Mouse (Mus musculus) frontal cortex, postnatal 36 days (tissue): ENCODE data around the gene Tfrc.

ENCODE experiments used
- DNase-seq, 2 experiments: peaks; one replicate each; pipeline ENCODE4 v3.0.0; 2022; ENCODE audit warnings: low spot score in 2 of 2

The Tfrc gene

DNA sequence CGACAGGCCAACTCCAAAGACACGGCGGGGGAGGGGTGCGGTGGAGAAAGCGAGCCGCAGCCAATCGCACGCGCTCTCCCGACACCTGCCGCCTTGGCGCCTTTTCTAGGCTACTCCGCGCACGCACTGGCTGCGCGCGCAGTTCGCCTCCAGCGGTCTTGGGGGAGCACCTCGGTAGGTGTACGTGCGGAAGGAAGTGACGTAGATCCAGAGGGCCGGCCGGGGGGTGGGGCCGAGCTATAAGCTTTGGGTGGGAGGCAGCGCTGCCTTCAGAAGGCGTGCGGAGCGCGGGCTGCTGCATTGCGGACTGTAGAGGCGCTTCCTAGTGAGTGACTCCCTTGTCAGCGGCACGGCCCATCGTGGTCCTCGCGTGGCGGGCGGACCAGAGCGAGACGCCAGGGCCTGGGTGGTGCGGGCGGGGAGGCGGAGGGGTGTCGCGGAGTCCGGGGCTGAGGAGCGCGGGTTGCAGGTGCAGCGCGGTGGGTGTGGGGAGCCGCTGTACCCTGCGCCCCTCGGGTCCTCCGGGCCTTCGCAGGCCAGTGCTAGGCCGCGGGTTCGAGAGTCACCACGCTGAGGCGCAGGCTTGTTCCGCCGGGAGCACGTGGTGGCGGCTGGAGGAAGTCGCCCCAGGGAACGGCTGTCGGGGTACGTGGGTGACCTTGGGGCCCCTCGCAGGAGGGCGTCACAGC lies at the start of gene Tfrc:
Gene Tfrc (plus strand): TSS at position 209 of the 689 bp plus-strand sequence.
- peak; percentile 96 for DNase-seq

DNA sequence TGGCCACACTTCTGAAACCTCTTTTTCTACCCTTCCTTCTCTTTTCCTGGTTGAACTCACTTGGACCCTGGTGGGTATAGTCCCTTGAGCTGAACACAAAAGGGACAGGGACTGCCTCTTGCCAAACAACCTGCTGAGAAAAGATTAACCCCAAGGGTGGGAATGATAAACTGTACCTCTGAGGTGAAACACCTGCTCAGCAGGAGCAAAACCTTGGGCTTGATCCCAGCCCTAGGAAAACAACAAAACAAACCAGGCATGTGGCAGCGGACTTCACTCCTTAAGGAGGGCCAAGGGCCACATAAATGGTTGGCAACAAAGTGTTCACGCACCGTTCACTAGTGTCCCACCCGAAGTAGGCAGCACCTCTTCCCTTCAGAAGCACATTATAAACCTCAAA lies 49.2 kb upstream of the Tfrc start:
- no peak for DNase-seq

DNA sequence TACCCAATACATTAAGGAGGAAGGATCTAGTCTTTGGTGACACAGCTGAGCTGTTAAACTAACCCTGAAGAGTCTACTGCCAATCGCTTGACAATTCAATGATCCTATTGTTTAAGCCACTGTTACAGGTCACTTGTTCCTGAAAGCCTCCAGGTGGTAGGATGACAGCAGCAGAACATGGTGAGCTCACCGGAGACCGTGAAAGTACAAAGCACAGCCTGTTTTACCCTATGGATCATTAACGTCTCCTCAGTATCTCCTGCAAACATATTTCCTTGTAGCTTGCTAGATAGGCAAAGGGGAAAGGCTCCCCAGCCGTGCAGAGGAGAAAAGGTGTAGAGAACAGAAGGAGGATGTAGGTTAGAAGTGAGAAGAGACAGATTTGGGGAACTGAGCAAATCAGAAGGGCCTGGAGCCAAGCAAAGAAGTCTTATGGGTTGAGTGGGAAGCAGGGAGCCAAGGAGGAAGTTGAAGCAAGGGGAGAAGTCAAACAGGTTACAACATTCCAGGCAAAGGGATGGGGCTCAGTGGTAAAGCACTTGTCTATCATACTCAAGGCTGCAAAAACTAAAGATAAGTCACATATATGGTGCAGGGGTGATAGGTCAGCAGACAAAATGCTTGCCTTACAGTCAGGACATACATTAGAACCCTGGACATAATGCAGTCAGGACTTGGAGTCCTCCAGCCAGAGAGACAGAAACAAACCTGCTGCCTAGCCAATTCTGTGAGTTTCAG lies 45.5 kb upstream of the Tfrc start:
- no peak for DNase-seq

DNA sequence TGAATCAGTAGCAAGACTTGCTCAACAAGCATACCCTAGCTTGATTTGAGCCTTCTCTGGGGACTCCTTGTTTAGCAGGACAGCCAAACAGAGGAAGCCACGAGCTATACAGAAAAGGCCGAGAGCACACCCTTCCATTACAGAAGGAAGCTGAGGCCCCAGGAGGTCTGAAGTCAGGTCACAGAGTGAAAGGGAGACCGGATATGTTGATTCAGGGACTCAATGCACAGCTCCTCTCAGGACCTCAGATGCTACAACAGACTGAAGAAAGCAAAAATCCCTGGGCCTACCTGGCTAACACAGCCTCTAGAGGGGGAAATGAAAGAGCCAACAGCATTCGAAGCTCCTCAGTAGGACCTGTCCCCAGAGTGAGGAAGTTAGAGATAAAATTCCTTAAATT lies 41.4 kb upstream of the Tfrc start:
- DNase-seq, result no peak

DNA sequence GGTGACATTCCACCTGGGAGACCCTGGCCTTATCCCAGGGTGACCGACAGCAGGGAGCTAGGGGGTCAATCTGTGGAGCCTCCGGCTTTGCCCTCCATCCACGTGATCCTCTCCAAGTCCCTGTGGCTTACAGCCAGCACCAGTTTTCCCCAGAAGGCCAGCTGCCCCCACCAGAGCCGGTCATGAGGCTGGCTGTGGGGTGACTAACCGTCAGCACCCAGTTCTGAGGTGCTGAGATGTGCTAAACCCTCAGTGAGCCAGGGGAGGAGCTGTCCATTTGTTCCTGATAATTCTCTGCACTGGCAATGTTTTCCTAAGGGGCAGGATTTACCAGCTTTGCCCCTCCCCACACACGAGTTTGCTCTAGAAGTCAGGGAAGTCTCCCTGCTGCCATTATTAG lies 40.3 kb upstream of the Tfrc start:
- DNase-seq, result no peak

DNA sequence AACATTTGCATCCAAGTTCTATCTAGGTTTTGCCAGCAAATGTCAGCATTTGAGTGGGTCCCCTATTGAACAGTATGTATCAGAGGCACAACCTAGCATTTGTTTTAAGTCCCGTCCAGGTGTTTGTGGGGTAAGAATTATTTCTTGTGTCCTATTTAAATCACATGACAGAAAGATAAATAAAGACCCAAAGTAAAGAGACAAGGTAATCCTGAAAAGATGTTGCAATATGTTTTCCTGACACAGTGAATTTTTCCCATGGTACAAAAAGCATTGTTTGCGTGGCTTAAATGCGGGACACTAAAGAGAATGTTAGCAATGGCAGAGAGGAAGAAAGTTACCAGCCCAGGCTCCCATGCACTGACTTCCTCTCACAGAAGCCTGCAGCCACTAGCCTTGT lies 38.7 kb upstream of the Tfrc start:
- DNase-seq, result no peak

DNA sequence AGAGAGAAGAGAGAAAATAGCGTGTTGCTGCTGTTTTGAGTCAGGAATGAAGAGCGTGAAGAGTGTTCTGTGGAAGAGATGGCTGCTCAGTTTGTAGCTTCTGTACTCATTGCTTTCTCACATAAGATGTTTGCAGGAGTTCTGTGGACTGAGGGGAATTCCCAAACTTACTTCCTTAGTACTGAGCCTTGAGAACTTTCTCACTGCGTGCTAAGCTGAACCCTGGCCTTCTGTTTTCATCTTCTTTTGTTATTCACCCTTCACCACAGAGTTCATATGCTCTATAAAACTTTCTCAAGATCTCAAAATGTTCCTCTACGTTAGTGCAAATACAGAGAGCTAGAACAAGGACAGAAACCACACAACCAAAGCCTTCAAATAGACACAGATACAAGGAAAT lies 36.2 kb upstream of the Tfrc start:
- DNase-seq, result no peak

DNA sequence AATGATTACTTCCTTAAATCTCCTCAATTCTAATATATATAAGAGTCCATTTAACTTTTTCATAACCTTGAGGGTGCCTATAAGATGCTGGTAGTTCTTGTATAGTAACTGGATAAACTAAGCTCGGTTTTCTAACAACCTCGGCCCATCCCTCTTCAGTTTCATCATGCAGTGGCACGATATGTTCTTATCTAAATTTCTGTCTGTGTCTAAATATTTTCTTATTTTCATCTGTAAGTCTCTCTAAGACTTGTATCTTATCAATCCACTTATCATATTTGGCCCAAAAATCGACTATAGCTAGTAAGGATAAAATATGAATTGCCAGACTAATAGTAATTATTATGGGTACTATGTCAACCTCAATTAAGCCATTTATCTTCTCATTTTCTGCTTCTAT lies 22.2 kb upstream of the Tfrc start:
- no peak for DNase-seq

DNA sequence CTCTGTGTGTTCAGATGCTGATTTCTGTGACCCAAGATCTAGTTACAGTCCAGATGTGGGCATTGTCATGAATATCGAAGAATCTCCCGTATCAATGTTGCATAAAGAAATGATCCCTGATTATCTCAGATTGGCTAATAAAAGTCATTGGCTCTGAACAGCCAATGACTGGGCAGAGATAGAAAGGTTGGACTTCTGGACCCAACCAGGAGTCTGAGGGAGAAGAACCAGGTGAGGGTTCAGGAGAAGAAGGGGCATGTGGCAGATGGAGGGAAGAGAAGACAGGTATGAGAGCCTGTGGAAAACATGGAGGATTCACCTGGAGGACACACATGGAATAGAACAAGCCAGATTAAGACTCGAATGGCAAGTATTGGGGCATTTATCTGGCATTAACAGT lies 20.2 kb upstream of the Tfrc start:
- no peak for DNase-seq

DNA sequence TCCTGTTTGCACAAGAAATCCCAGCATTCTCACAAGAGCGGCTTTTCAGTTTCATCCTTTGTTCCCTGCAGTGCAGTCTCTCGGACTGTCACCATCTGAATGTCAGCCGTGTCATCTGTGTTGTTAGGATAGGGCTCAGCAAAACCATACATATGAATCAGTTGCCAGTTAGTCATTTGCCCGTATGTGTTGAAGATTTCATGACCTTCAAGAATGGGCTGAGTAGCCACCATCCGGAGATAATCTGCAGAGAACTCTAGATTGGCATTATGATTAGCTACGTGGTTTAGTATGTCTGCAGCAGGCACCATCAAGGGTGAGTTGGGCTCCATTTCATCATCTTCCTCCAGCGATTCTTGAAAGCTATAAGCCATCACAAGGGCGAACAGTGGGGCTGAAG lies 17.2 kb upstream of the Tfrc start:
- DNase-seq, result no peak

DNA sequence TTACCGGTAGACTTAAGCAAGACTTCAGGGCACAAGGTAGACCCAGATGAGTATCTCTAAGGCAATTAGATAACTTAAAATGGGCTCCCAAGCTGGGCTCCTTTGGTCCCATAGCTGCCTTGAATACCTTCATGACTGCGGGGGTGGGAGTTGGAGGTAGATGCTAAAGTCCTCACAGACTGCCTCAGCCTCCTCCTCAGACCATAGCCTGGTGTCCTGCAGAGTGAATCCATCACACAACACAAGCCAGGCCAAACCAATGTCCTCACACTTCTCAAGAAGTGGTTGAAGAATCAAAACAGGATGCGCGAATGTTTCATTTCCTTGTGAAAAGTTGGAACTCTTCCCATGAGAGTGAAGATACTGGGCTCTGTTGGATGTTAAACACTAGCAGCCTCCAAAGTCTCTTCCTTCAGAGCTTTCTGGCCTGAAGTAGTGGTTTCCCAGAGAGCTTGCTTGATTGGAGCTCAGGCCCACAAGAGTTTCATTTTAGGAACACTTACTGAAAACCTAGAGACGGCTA lies 15.4 kb upstream of the Tfrc start:
- no peak for DNase-seq

DNA sequence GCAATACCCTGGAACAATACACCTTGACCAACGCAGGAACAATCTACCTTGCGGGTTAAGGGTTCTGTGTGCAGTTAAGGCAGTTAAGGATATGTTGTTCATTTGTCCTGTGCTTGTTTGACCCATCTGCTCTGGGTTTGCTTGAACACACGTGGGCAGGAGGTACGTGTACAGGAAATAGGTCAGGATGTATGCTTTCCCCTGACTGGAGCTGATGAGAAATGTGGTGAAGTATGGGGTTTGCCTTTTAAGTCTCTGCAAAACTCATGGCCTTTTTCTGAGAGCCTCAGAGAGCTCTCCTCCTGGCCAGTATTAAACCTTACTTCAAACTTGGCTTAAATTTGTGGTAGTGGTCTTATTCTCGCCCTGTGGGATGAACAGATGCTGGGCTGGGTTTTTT lies 14.8 kb upstream of the Tfrc start:
- no peak for DNase-seq

DNA sequence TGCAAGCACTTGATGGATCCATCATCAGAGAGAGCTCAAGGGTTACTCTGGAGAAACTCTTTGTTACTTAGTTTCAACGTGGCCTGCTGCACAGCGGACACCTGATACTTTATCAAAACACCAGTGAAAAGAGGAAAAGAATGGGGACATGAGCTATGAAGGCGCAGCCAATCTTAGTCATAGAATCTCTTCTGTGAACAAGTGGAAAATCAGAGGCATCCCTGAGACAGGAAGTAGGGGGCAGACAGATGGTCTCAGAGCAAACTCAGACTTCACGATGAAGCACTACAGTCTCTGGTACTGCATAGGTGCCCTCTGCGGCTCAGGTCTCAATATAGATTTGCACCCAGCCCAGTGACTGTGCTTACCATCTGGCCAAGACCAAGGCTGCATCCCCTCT lies 14.0 kb upstream of the Tfrc start:
- DNase-seq, result no peak

DNA sequence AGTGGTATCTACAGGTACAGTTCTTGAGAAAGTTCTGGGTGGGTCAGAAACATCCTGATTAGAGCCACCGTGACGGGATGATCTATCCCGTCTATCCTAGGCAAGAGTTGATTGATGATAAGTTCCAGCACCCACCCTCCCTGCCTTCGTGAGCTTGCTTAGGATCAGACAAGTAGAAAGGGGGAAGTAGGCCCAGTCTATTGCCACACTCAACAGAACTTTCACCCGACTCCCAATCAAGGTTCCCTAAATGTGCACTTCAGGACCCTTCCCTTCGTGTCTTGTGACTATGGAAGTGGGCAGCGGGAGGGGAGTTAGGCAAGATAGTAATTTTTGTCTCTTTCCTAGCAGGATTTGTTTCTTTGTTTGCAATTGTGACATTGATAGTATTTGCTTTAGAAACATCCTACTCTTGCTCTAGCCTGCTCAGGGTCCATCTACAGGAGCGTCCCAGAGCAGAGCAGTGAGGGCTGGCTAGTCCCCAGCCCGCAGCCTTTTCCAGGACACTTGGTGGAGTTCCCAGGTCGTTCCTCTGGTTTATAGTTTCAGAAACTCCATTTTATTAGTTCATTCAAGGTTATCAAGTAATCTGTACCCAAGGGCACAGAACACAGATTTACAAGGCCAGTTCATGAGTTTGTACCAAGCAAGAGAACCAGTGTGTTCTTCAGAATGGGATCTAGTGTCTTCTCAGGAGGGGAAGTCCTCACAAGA lies 13.4 kb upstream of the Tfrc start:
- DNase-seq, result no peak

DNA sequence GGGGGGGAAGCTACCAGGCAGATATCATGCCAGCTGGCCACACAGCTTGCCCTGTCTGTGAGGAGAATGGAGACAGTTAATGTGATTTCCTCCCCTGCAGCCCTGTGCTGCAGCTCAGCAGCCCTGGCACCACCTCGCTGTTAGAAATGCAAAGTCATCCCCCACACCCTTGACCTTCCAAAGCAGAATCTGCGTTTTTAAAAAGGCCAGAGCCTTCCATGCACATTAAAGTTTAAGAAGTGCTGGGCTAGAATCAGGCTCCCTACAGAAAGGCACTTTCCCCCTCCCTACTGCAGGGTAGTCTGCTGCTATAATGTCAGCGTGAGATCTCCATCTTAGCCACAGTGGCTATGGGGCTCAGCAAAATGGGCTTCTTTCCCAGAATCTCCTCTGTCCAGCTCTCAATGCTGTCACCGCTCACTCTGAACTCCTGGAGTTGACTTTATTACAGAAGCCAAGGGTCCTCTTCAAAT lies 10.8 kb upstream of the Tfrc start:
- no peak for DNase-seq

DNA sequence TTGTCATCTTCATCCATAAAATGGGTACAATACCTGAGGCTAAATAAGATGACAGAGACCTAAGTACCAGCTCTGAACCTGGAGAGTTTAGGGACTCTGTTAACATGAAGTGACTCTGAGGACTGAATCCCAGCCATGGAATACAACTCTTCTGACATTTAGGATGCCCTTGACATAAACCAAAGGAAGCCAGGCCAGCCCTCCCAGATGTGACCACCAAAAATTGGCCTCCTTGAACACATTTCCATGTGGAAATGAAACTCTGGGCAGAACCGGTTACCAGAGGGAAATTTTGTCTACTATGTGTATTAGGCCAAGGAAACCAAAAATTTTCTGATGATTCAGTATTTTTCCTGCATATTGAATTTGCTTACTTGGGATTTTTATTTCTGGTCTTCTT lies 9.6 kb upstream of the Tfrc start:
- DNase-seq, result no peak

DNA sequence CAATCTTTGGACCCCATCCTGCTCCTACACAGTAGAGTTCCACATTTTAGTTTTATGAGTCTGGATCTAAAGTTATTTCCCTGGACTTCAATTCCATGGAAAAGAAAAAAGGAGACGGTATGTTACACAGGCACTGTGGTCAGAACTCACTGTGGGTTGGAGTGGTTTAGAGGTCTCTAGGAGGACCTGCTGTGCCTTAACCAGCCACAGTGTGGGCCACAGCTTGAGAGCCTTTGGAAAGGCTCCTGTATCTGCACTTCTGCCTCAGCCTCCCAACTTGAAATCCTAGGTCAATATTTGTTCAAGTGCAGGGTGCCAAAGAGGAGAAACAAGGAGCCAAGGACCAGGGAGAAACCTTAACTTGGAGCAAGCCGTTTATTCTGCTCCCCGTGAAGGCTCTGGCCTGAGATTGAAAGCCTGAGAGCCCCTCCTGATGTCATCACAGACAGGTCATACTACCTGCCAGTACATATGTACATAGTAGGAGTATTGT lies 6.5 kb upstream of the Tfrc start:
- DNase-seq, result no peak

DNA sequence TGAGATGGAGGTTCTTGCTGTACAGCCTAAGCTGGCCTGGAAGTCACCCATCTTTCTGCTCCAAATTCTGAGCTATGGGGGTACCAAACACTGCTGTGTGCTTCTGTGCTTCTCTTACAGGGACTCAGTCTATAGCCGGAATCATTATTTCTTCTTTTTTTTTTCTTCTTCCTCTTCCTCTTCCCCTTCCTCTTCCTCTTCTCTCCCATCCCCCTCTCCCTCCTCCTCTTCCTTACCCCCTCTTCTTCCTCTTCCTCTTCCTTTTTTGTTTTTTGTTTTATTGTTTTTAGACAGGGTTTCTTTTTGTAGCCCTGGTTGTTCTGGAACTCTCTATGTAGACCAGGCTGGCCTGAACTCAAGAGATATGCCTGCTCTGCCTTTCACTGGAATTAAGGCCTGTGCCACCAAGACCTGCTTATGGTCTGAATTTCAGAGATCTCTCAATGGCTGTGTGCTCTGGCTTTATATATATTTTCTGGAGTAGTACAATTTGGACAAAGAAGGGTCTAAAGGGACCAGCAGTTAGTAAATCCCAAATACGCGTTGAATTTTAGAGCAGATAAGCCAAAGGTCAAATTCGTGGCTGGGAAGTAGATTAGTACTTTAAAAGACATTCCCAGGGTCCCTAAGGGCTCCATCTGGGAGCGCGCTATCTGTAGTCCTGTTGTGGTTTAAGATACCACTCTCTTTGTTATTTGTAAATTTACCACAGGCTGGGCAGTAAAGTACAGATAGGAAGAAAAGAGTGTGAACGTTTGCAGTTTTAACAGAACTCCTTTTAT lies 967 bp upstream of the Tfrc start:
- no peak for DNase-seq

DNA sequence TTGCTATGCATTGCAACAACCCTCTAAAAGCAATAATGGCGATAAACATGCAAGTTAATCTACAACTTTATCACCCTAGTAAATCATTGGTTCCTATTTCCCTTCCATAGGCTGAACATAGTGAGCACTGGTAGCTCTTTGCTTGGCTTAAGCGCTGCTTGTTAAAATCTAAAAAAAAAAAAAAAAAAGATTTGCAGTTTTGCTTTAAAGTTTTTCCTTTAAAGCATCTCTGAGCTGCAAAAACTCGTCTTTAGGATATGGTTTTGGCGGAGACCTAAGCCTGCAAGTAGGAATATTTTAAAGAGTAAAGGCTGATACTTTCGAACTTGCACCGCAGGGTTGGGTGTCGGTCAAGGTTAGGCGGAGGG lies 392 bp upstream of the Tfrc start:
- DNase-seq, result no peak

DNA sequence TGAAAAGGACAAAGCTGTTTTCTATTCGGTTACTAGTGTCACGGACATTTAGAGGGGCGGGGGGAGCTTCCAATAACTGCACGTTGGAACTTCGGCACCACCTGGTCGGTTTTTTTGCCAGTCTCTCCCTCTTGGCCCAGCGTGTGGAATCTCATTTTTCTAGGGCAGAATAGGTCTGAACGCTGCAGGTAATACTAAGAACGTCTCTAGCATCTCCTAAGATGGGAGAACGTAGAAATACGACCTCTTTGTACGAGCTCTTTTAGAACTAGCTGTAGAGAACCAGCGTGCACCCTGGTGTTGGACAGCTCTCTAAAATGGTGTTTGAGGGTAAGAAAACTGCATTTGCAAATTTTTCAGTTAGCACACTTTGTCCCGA lies 670 bp downstream of the Tfrc start:
- peak in 1 of 2 experiments; percentile 19 for DNase-seq

DNA sequence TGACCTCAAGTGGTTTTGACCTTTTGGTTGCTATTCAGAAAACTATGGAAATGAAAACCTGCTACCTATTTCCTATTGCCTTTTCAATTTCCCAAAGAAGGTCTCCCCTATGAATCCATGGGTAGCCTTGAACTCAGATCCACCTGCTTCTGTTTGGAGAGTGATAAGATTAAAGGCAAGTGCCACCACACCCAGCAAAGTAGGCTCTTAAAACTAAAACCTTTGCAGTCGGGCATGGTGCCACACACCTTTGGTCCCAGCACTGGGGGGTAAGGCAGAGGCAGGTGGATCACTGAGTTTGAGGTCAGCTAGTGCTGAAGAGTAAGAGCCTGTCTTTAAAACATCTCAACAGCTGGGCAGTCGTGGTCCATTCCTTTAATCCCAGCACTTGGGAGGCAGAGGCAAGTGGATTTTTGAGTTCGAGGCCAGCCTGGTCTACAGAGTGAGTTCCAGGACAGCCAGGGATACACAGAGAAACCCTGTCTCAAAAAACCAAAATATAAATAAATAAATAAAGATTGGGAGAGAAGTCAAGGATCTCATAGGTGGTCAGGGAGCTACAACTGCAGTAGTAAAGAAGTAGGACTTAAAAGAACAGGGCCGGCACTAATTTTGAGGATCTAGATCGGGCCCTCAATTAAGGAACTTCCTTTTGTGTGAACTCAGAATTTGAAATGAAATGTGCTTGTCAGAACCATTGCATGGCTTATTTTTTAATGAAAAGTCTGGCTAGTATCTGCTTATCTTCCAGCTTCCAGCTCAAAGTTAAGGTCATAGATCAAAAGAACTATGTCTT lies 1.9 kb downstream of the Tfrc start:
- DNase-seq, result no peak
